Mouse (Mus musculus): ENCODE results near the gene Cdc42ep5. TPM values are rescaled to one million over a fixed set of nuclear protein-coding genes. Genes with fewer than 3 reads are reported as not detected.
"Not testable (repeated sequence)": the region's sequence is repeated elsewhere in the genome, so short reads cannot be mapped to it uniquely, and the experiment has no call there.

Cdc42ep5 gene
- polyA plus RNA-seq (2016; fragmentation: Nextera tagmentation; extraction: Ambion mirVana) = 11.3 and 14.0 TPM in 2 replicates

DNA sequence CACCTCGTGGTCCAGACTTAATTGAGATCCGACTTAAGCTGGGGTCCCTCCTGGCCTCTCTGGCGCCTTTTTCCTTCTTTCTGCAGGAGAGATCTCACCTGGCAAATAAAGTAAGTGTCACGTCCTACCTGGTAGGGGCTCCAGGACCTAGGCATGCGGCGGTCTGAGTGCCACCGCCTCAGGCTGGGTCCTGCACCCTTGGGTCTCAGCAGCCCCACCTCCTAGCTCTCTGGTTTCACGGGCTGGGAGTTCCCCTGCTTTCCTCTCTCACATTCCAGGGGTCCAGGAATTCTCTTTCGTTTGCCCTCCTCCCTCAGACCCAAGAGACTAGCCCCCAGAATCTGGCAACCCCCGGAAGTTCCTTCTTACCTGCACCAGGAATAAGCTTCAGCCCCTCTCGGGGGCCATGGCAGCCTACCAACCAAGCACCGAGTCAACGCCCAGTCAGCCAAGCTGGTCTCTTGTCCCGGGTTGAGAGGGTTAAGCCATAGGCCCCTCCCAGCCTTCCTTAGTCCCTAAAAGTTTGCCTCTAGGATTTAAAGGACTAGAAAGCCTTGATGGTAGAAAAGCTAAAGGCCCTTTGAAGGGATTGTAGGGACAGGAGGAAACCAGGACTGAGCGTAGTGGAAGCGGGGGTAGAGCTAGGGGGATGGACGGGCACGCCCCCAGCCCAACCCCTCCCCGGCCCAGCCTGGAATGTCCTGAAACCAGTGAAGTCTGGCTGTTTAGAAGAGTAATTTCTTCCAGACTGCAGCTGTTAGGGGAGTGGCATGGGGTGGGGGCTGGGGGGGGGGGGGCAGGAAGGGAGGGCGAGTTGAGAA, at the start of gene Cdc42ep5:
Cdc42ep5 (minus strand) TSS at position 771 of the 821 bp plus-strand sequence.
- no peaks in the 10 kb centered on the region for H3K36me3 ChIP-seq (replicated peaks)
- H3K9ac ChIP-seq = peak within 1 kb of the TSS; percentile 36
- H3K4me1 ChIP-seq = peaks cover 22% of the 10 kb centered on the region
- peak within 1 kb of the TSS; percentile 32 for H3K4me3 ChIP-seq (replicated peaks)
- no peaks in the 10 kb centered on the region for H3K9me3 ChIP-seq
- peak within 1 kb of the TSS; percentile 60 for H3K4me2 ChIP-seq
- no peaks in the 10 kb centered on the region for H3K27me3 ChIP-seq
- peak within 1 kb of the TSS; percentile 13; the same call in 1 of the 2 replicates for H3K27ac ChIP-seq
- 1% methylated on average over 20 of the region's 20 CpGs for WGBS
- ATAC-seq (ENCODE audit: low FRiP score) = peak; percentile 80

DNA sequence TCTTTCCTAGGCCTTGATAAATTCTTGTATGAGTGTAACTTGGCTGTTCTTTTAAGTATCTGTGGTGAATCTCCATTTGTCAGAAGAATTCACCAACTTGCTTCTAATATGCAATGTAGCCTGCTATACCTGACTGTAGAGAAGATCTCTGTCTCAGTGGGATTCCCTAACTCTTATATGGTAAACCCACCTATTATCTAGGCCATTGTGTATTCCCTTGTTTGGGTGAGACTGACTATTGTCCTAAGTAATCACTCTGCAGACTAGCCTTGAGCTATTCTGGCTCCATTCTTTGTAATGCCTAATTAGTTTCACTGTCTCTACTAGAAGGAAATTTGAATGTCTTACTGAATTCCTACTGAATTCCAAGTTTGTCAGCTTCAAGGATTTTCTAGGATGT, 48.8 kb upstream of the Cdc42ep5 start:
- H3K27me3 ChIP-seq; H3K9me3 ChIP-seq; H3K4me2 ChIP-seq; H3K36me3 ChIP-seq (replicated peaks); H3K4me1 ChIP-seq; H3K9ac ChIP-seq; H3K4me3 ChIP-seq (replicated peaks); ATAC-seq (ENCODE audit: low FRiP score); H3K27ac ChIP-seq: not testable (repeated sequence)

- no peak overlapping the region for H3K27ac ChIP-seq
- no peak for ATAC-seq (ENCODE audit: low FRiP score)
- H3K27me3 ChIP-seq = no peaks in the 10 kb centered on the region
- peaks cover 4% of the 10 kb centered on the region; the same call in 1 of the 2 replicates for H3K9me3 ChIP-seq
- 44% methylated on average over 2 of the region's 2 CpGs for WGBS
- no peak overlapping the region for H3K9ac ChIP-seq
- H3K4me2 ChIP-seq = no peak overlapping the region
- no peaks in the 10 kb centered on the region for H3K36me3 ChIP-seq (replicated peaks)
- no peaks in the 10 kb centered on the region for H3K4me1 ChIP-seq
- H3K4me3 ChIP-seq (replicated peaks) = no peak overlapping the region
These were observed 44.0 kb upstream of the Cdc42ep5 start for GRCm38 (mm10) chr7:4208626-4209025.

- no peaks in the 10 kb centered on the region for H3K27me3 ChIP-seq
- H3K4me3 ChIP-seq (replicated peaks) = no peak overlapping the region
- ATAC-seq (ENCODE audit: low FRiP score) = no peak
- no peak overlapping the region for H3K4me2 ChIP-seq
- peaks cover 4% of the 10 kb centered on the region; the same call in 1 of the 2 replicates for H3K9me3 ChIP-seq
- no peaks in the 10 kb centered on the region for H3K4me1 ChIP-seq
- no peak overlapping the region for H3K27ac ChIP-seq
- 87% methylated on average over 1 of the region's 1 CpGs for WGBS
- H3K36me3 ChIP-seq (replicated peaks) = no peaks in the 10 kb centered on the region
- H3K9ac ChIP-seq = no peak overlapping the region
These were observed 42.5 kb upstream of the Cdc42ep5 start for GRCm38 (mm10) chr7:4207126-4207525.

- H3K4me2 ChIP-seq = no peak overlapping the region
- WGBS = 48% methylated on average over 3 of the region's 3 CpGs
- no peaks in the 10 kb centered on the region for H3K9me3 ChIP-seq
- H3K9ac ChIP-seq = no peak overlapping the region
- no peaks in the 10 kb centered on the region for H3K4me1 ChIP-seq
- no peaks in the 10 kb centered on the region for H3K36me3 ChIP-seq (replicated peaks)
- H3K4me3 ChIP-seq (replicated peaks) = no peak overlapping the region
- H3K27me3 ChIP-seq = no peaks in the 10 kb centered on the region
- ATAC-seq (ENCODE audit: low FRiP score) = no peak
- no peak overlapping the region for H3K27ac ChIP-seq
These were observed 13.8 kb upstream of the Cdc42ep5 start for GRCm38 (mm10) chr7:4178438-4178837.

DNA sequence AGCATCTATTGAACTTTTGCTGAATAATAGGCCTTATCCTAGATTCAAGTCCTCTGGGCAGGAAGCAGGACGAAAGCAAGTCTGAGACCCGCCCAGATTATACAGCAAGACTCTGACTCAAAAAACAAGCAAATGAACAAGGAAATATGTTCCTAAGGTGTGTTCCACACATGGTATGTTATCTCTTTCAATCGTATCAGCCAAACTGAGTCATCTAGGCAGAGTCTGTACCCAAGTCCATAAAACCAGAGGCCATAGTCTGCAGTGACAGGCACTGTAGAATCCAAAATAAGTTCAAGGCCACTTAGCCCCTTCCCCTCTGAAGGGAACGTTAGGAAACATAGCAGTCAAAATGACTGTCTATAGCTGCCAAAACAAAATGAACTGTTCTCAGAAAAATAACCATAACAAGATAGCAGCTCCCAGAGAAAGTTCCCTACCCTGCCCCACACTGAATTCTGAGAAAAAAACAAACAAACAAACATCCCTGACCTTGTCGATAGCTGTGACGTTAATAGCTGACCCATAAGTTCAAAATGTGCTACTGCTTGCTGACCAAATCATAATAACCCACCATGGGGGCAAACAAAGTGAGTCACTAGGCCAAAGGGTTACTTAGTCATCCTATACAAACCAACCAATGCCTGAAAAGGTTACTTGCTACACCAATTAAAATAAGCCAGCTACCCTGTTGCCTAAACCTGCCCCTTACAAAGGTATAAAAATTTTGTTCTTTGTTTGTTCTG, 5.7 kb upstream of the Cdc42ep5 start:
- Histone ChIP-seq H3K27me3 (no peaks in the 10 kb centered on the region), H3K27ac (no peak overlapping the region), H3K9ac (no peak overlapping the region), H3K4me1 (peaks cover 1% of the 10 kb centered on the region; the same call in 1 of the 2 replicates), H3K4me2 (no peak overlapping the region), H3K4me3 (replicated peaks) (no peak overlapping the region), H3K36me3 (replicated peaks) (no peaks in the 10 kb centered on the region), H3K9me3 (no peaks in the 10 kb centered on the region)
- 81% methylated on average over 6 of the region's 6 CpGs for WGBS
- no peak for ATAC-seq (ENCODE audit: low FRiP score)

- Histone ChIP-seq H3K27me3 (no peaks in the 10 kb centered on the region), H3K4me2 (no peak overlapping the region), H3K9ac (no peak overlapping the region), H3K27ac (no peak overlapping the region), H3K4me3 (replicated peaks) (no peak overlapping the region), H3K36me3 (replicated peaks) (no peaks in the 10 kb centered on the region), H3K4me1 (peaks cover 22% of the 10 kb centered on the region), H3K9me3 (no peaks in the 10 kb centered on the region)
- no peak for ATAC-seq (ENCODE audit: low FRiP score)
These were observed 2.4 kb upstream of the Cdc42ep5 start for GRCm38 (mm10) chr7:4167098-4167497.

GRCm38 (mm10) chr7:4165286-4165685, 626 bp upstream of the Cdc42ep5 start:
- H3K9ac ChIP-seq = no peak overlapping the region
- no peak overlapping the region for H3K4me3 ChIP-seq (replicated peaks)
- 0 out of 2 replicates have a peak overlapping the region, but pooled peaks have one; percentile 60 for H3K4me2 ChIP-seq
- peaks cover 22% of the 10 kb centered on the region for H3K4me1 ChIP-seq
- no peaks in the 10 kb centered on the region for H3K27me3 ChIP-seq
- 0 out of 2 replicates have a peak overlapping the region, but pooled peaks have one; percentile 8 for H3K27ac ChIP-seq
- WGBS = 28% methylated on average over 3 of the region's 3 CpGs
- ATAC-seq (ENCODE audit: low FRiP score) = no peak
- H3K36me3 ChIP-seq (replicated peaks) = no peaks in the 10 kb centered on the region
- no peaks in the 10 kb centered on the region for H3K9me3 ChIP-seq

DNA sequence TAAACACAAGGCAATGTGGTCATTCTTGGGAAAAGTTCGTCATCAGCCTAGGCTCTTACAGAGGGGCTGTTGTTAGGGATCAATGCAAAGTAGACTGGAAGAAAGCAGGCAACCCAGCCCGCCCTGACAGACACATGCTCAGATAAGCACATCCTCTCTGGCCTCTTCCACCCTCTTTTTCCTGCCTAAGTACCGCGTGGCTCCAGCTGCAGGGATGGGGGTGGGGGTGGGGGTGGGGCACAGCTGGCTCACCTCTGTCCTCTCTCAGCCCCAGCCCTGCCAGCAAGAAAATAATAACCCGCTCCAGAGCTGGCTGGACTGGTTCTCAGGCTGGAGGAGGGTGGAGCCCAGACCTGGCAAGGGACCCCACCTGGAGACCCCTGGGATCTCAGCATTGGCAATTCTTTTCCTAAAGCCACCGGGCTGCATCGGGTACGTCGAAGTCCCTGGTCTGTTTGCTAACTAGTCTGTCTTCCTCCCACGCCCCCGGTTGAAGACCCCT, 1.0 kb downstream of the Cdc42ep5 start:
- H3K4me1 ChIP-seq = peaks cover 22% of the 10 kb centered on the region
- WGBS = 4% methylated on average over 11 of the region's 11 CpGs
- H3K36me3 ChIP-seq (replicated peaks) = no peaks in the 10 kb centered on the region
- peak overlapping the region; percentile 60 for H3K4me2 ChIP-seq
- peak overlapping the region; percentile 36; the same call in 1 of the 2 replicates for H3K9ac ChIP-seq
- no peaks in the 10 kb centered on the region for H3K27me3 ChIP-seq
- H3K9me3 ChIP-seq = no peaks in the 10 kb centered on the region
- no peak overlapping the region for H3K27ac ChIP-seq
- peak overlapping the region; percentile 32 for H3K4me3 ChIP-seq (replicated peaks)
- 0 out of 2 replicates have a peak, but pooled peaks have one; percentile 36 for ATAC-seq (ENCODE audit: low FRiP score)

DNA sequence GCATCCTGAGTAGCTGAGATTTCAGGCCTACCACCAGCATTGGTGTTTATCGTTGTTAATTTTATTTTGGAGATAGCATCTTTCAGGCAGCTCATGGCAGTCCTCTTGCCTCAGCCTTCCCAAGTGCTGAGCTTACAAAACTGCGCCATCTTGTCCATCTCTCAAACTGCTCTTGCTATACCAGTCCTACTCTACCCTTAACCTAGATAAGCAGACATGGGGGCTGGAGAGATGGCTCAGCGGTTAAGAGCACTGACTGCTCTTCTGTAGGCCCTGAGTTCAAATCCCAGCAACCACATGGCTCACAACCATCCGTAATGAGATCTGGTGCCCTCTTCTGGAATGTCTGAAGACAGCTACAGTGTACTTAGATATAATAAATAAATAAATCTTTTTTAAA, 3.1 kb downstream of the Cdc42ep5 start:
- WGBS = 92% methylated on average over 4 of the region's 4 CpGs
- H3K36me3 ChIP-seq (replicated peaks); H3K4me2 ChIP-seq; H3K4me3 ChIP-seq (replicated peaks); H3K27ac ChIP-seq; H3K9ac ChIP-seq; H3K9me3 ChIP-seq; H3K27me3 ChIP-seq; ATAC-seq (ENCODE audit: low FRiP score): not testable (repeated sequence)
- H3K4me1 ChIP-seq = peaks cover 22% of the 10 kb centered on the region

- Histone ChIP-seq H3K27me3 (peaks cover 28% of the 10 kb centered on the region), H3K4me3 (replicated peaks) (no peak overlapping the region), H3K9ac (no peak overlapping the region), H3K4me1 (peaks cover 15% of the 10 kb centered on the region), H3K9me3 (no peaks in the 10 kb centered on the region), H3K27ac (no peak overlapping the region), H3K36me3 (replicated peaks) (no peaks in the 10 kb centered on the region), H3K4me2 (no peak overlapping the region)
- no peak for ATAC-seq (ENCODE audit: low FRiP score)
- WGBS = 38% methylated on average over 4 of the region's 4 CpGs
These were observed 9.7 kb downstream of the Cdc42ep5 start for GRCm38 (mm10) chr7:4154976-4155375.

GRCm38 (mm10) chr7:4154356-4154755, 10.3 kb downstream of the Cdc42ep5 start:
- no peak overlapping the region for H3K4me2 ChIP-seq
- no peak overlapping the region for H3K9ac ChIP-seq

More at GRCm38 (mm10) chr7:4154356-4154755, 10.3 kb downstream of the Cdc42ep5 start:
- ATAC-seq (ENCODE audit: low FRiP score) = no peak
- WGBS = 82% methylated on average over 5 of the region's 5 CpGs
- no peaks in the 10 kb centered on the region for H3K9me3 ChIP-seq
- H3K4me3 ChIP-seq (replicated peaks) = no peak overlapping the region
- H3K27me3 ChIP-seq = peaks cover 28% of the 10 kb centered on the region
- H3K36me3 ChIP-seq (replicated peaks) = no peaks in the 10 kb centered on the region
- peaks cover 17% of the 10 kb centered on the region for H3K4me1 ChIP-seq
- H3K27ac ChIP-seq = no peak overlapping the region
